Mouse (Mus musculus): ENCODE measurements around the gene Allc.

The Allc gene

GRCm38 (mm10) chr12:28582423-28582822, at the start of gene Allc:
Gene Allc, minus strand, starts transcription at chr12:28582523.
- no peak for DNase-seq

DNA sequence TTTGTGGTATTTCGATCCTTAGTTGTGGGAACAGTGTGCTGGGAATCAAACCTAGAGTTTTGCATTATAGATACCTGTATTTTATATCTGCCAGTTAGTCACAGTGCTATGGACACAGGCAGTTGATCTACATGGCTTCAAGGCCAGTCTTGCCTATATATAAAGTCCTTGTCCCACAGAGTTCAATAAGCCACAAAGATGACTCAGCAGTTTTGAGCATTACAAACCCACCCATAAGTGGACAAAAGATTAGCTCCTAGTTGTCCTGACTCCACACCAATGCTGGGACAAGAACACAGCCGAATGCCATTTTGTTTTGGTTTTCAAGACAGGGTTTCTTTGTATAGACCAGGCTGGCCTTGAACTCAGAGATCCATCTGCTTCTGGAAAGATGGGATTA, 46.1 kb upstream of the Allc start:
- DNase-seq: no peak

DNA sequence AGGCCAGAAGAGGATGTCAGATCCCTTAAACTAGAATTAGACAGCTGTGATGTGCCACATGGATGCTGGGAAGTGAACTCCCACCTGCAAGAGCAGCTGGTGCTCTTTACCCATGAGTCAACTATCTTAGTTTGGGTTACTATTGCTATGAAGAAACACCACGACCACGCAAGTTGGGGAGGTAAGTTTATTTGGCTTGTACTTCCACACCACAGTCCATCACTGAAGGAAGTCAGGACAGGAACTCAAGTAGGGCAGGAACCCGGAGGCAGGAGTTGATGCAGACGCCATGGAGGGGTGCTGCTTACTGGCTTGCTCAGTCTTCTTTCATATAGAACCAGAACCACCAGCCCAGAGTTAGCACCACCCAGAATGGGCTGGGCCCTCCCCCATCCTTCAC, 44.8 kb upstream of the Allc start:
- DNase-seq: no peak

DNA sequence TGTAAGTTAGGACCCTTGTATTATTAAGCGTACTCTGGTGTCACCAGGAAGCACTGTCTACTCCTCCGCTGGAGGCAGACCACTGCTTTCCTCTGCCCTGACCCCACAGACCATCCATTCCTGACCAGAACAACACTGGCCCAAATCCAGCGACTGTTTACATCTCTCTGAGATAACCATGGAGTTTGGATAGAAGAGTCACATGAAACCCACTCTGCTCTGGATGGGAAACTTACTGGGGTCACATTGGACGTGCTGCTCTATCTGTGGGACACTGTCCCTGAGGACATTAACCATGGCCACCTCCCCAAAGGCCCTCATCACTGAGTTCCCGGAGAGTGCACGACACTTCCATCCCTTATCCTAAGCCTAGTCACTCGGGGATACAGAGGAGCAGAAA, 43.1 kb upstream of the Allc start:
- no peak for DNase-seq

DNA sequence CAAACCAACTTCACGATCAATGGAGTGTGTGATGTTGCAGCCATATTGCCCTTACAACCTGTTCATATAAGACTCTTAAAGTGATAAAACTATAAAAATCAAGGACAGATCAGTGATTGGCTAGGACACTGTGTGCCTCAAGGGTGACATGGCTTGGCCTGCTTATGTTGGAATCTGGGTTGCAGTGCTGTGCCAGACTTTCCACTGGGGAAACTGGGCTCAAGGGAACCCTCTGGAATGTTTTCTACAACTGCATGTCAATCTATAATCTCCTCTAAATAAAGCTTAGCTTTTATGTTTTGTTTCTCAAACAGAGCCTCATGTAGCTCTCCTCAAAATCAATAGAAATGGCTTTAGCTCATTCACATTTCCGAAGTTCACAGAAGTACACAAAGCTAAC, 41.9 kb upstream of the Allc start:
- no peak for DNase-seq

- DNase-seq: no peak
These were observed 40.9 kb upstream of the Allc start, which contains the start of gene Colec11 for GRCm38 (mm10) chr12:28623195-28623594. Gene Colec11, minus strand, starts transcription at chr12:28623377.

GRCm38 (mm10) chr12:28622641-28623040, 40.3 kb upstream of the Allc start:
- DNase-seq: no peak

DNA sequence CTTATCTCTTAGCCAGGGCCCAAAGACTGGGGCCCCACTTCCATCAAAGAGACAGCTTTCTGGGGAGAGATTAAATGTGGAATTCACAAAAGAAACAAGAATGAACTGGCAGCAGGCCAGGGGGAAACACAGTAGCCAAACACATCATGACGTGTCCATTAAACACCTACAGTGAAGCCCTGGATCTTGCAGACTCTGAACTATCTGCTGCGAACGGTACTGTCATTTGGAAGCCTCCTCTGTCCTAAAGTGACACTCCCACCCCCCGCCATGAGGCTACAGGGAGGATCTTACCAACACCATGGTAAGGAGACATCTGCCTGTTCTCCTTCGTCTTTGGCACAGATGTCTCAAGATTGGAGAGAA, 39.8 kb upstream of the Allc start:
- DNase-seq: no peak

DNA sequence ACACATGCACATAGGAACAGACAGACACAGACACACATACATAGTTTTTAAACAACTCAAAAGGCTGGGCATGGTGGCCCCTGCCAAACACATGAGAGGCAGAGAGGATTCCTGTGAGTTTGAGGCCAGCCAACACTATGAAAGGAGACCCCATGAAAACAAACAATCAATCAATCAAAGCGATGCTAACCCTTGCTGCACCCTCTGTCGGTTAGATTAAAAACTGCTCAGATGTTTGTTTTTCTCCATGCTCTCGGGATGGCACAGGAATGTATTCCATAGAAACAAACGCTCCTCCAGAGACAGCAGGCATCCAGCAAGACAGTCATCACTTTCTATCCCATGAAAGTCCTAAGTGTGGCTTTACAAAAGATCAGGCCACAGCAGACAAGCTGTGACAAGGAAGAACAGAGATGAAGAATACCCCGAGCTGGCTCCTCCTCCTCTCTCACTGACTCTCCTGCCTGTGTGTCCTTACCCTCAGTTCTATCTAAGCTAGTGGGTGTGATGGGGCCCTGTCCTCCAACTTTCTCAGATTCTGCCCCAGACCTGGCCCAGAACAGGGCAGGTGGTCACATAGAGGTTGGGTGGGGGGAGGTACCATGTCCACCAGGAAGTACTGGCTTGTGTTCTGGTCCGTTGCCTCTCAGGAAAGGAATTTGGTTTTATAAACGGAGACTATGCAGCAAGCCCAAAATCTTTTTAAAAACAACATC, 39.3 kb upstream of the Allc start:
- no peak for DNase-seq

DNA sequence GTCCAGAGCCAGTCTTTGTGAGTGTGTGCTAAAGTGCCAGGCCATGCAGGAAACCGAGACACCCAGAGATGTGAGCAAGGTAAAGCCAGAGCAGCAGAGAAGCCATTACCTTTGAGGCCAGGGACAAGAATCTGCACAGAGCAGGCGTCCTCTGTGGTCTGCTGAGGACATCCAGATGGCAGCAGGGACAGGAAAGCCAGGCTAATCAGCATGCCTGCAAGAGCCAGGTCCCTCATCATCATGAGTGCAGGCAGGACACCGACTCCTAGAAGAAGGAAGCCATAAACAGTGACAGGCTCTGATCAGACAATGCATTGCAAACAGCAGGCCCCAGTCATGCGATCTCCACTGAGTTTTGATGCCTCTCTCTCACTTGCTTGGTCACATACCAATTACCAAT, 35.0 kb upstream of the Allc start:
- DNase-seq: no peak

- DNase-seq: no peak
These were observed 32.1 kb upstream of the Allc start for GRCm38 (mm10) chr12:28614401-28614800.

DNA sequence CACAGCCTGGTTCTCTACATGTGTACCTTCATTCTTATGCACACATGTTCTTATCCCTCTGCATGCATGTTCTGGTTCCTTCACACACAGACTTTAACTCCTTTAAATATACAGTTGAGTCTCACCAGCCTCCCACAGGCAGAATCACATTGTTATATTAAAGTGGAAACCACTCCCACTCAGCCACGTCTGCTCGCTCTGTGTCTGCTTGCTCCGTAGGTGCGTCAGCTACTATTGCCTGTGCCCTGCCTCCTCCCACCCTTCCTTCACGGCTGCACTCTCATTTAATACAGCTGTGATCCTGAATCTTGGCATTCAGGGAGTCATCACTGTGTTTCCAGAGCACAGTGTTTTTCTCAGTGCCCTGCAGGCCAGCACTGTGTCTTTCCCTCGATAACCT, 30.1 kb upstream of the Allc start:
- no peak for DNase-seq

DNA sequence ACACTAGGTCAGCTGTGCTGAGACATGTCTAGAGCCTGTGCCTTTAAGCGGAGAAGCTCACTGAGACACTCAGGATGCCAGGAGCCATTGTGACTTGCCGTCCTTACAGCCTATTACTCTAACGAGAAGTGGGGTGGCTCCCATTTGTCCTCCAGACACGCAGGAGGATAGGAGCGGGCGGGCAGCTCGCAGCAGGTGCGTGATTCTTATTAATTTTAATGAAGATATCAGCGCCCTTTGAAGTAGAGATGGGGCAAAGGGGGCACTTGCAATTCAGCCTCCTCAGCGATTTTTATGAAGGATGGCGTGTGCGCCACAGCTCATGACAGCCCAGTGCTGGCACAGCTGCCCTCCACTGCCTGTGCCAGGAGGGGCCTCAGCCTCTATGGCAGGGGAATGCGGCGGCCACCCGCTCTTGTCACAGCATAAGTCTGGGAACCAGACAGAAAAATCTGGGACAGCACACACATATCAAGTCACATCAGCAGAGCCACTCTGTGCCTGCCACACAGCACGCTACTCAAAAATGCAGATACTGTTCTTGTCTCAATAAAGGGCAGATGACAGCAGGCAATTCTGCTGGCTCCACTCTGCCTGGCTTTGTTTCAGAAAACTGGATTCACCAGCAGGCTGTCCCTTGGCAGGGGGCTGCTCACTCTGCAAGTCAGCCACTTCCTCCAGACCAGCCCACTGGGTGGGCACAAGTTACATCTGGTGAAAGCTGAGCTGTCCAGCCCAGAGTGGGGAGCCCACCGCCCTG, 25.4 kb upstream of the Allc start:
- no peak for DNase-seq

- DNase-seq: no peak
These were observed 21.2 kb upstream of the Allc start for GRCm38 (mm10) chr12:28603494-28603893.

GRCm38 (mm10) chr12:28602259-28602658, 19.9 kb upstream of the Allc start:
- DNase-seq: no peak

GRCm38 (mm10) chr12:28598526-28598991, 16.2 kb upstream of the Allc start:
- no peak for DNase-seq

GRCm38 (mm10) chr12:28598110-28598509, 15.8 kb upstream of the Allc start:
- DNase-seq: no peak

GRCm38 (mm10) chr12:28597699-28598098, 15.4 kb upstream of the Allc start:
- no peak for DNase-seq

DNA sequence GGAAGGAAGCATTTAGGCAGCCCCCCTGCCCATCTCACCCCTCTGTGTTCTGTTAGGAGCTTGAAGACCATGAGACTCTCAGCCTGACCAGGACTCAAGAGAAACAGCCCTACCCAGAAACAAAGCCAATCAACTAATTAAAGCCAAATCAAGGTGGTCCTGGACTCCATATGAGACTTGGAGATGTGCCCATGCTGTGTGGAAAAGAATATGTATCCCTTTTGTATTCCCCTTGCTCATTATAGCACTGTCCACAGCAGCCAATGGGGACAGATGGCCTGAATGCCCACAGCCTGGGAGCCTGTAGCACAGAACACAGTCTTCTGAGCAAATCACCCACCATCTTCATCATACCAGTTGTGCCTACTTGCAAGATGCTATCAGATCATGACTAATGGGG, 14.5 kb upstream of the Allc start:
- no peak for DNase-seq

- no peak for DNase-seq
These were observed 8.1 kb upstream of the Allc start for GRCm38 (mm10) chr12:28590428-28590827.

DNA sequence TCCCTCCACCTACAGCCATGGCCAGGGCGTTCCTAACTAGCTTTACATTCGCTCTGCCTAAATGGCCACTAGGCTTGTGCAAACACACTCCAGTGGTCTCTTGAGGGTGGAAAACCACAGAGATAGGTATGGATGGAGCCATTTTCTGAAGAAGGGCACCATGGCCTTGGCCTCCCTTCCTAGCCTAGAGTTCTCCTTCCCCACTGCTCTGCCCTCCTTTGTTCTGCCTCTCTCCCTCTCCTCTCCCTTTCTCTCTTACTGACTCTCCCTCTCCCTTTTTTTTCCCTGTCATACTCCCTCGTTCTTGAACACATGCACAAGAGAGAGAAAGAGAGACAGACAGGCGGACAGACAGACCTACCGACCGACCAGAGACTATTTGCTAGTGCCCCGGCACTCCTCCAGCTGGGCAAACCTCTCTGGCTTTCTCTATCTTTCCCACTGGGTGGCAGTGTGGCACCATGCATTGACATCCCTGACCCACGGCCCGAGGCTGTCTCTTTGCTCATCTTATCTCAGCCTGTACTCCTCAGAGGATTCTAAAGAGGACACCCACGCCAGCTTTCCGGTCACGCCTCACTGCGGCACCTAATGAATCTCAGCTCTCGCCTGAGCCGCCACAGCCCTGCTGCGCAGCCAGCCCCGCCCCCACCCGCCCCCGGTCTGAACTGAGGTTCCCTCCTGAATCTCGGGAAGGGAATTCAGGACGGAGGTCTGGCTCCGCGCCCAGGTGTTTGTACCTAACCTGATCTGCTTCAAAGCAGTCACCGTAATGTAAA, 7.0 kb upstream of the Allc start:
- peak; percentile 71 for DNase-seq

DNA sequence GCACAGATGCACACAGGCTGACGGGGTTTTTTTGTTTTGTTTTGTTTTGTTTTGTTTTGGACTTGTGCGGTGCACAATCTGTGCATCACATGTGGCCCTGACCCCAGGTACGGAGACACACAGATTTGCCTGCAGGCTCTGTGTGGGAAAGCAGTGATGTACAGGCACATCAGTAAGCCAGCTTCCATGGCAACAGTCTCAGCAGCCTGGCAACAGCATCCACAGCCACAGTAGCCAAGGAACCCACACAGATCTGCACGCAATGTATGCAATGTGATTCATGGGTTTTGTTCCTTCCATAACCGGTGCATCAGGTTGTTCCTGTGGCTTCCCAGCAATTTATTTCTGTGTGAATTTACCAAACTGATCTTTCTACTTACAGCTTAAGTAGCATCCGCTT, 5.6 kb upstream of the Allc start:
- no peak for DNase-seq

DNA sequence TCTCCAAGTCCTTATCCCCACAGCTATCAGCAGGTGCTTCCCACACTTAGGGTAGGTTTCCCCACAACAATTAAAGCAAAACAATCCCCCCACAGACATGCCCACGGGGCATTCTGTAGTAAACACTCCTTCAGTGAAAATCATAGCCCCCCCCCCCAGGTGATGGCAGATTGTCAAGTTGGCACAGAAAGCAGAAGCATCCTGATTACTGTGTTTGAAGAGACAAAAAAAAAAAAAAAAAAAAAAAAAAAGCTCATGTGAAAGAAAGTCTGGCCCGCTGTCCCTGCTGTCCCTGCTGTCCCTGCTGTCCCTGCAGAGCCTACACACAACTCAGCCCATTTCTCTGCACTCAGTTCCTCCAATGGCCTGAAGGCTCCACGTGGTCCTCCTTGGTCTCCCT, 1.7 kb upstream of the Allc start:
- no peak for DNase-seq

GRCm38 (mm10) chr12:28579132-28579531, 3.2 kb downstream of the Allc start:
- DNase-seq: peak; percentile 22
